Mouse (Mus musculus) heart, adult 2 months (tissue): ENCODE data around the gene 4931417E11Rik. TPM values are rescaled to one million over a fixed set of nuclear protein-coding genes. Genes with fewer than 3 reads are reported as not detected.

Experiments
- DNase-seq, 2 experiments: peaks; one replicate each; pipeline ENCODE4 v3.0.0; 2021
- H3K27ac ChIP-seq: fragments of 200-600 bp; 2 replicates; pipeline ENCODE4 v1.8.1; 2022
- H3K27me3 ChIP-seq: fragments of 200-500 bp; 2 replicates; pipeline ENCODE4 v1.6.1; 2012; ENCODE audit warnings: mild to moderate bottlenecking, low read length, inconsistent platforms, mixed read lengths; ENCODE audit not compliant: control insufficient read depth, insufficient read depth
- H3K36me3 ChIP-seq: fragments of 200-500 bp; 2 replicates; pipeline ENCODE4 v1.6.1; 2012; ENCODE audit warnings: low read length, inconsistent platforms; ENCODE audit not compliant: control insufficient read depth, insufficient read depth
- H3K4me1 ChIP-seq: fragments of 200-500 bp; 2 replicates; pipeline ENCODE4 v1.6.1; 2011; ENCODE audit warnings: low read length; ENCODE audit not compliant: control insufficient read depth, insufficient read depth
- H3K4me3 ChIP-seq: fragments of 200-600 bp; 2 replicates; pipeline ENCODE4 v1.8.1; 2022
- H3K79me2 ChIP-seq: fragments of 200-500 bp; replicated peaks from 2 replicates; pipeline ENCODE4 v1.6.1; 2012; ENCODE audit warnings: mild to moderate bottlenecking, inconsistent platforms, low read length, moderate library complexity, mixed read lengths; ENCODE audit not compliant: control insufficient read depth, insufficient read depth
- H3K9ac ChIP-seq: fragments of 200-500 bp; 2 replicates; pipeline ENCODE4 v1.6.1; 2012; ENCODE audit warnings: low read depth, mild to moderate bottlenecking, control low read depth, inconsistent platforms, low read length, mixed read lengths
- CTCF ChIP-seq: fragments of 200-600 bp; IDR thresholded peaks from 2 replicates; pipeline ENCODE4 v1.8.1; 2022; ENCODE audit warnings: antibody characterized with exemption, mild to moderate bottlenecking, moderate library complexity
- EP300 ChIP-seq: fragments of 200-500 bp; IDR thresholded peaks from 2 replicates; pipeline ENCODE4 v1.6.1; 2011; ENCODE audit warnings: low read depth, low read length, control low read depth; ENCODE audit not compliant: insufficient read depth
- POLR2A ChIP-seq: fragments of 200-500 bp; IDR thresholded peaks from 2 replicates; pipeline ENCODE4 v1.6.1; 2011; ENCODE audit warnings: mild to moderate bottlenecking, low read depth, low read length, control low read depth; ENCODE audit not compliant: insufficient read depth
- WGBS: fragments of 180-500 bp; shearing (Covaris S2); methylation state at CpG from one replicate; pipeline ENCODE4 v1.1.7; 2018; 5-methylcytosine and 5-hydroxymethylcytosine counted together
- intact Hi-C: fragments of 180-260 bp; cut with DNase I; formaldehyde crosslinking; loops from one replicate; pipeline ENCODE4 v1.15.1; 2025
- long read RNA-seq: library from polyadenylated mRNA; stranded (forward); transcript quantifications from one replicate; pipeline ENCODE4 v2.0.0, GENCODE M21; 2021
- polyA plus RNA-seq: library from polyadenylated mRNA; depleted of rRNA; stranded (reverse); fragments of >200 nt; gene quantifications from 2 replicates; pipeline ENCODE4 v1.2.3, GENCODE M21; 2012; rRNA removed
- total RNA-seq, 2 experiments: library from RNA; stranded (reverse); gene quantifications; 2 replicates each; pipeline ENCODE4 v1.2.3; 2021

Gene 4931417E11Rik
- total RNA-seq (not detected), polyA plus RNA-seq (not detected in 2 replicates)
- long read RNA-seq = 0 reads

GRCm38 (mm10) chr6:73469567-73469966, at the start of gene 4931417E11Rik:
TSS of gene 4931417E11Rik (minus strand) at chr6:73469667.
- no peak for DNase-seq
- WGBS = 84% methylated on average over 8 of the region's 8 CpGs
- no peak for TF ChIP-seq POLR2A
- TF ChIP-seq EP300 = no peak
- TF ChIP-seq CTCF = no peak

GRCm38 (mm10) chr6:73517818-73518396, 48.4 kb upstream of the 4931417E11Rik start:
- H3K4me1 ChIP-seq = no peaks in the 10 kb centered on the region
- TF ChIP-seq POLR2A (no peak), EP300 (no peak), CTCF (peak; percentile 73)
- H3K36me3 ChIP-seq = no peaks in the 10 kb centered on the region
- DNase-seq = peak in 1 of 2 experiments; percentile 20
- no peak overlapping the region for H3K4me3 ChIP-seq
- no peak overlapping the region for H3K9ac ChIP-seq
- intact Hi-C loops = no loop called here
- H3K79me2 ChIP-seq = no peaks in the 10 kb centered on the region
- WGBS = 24% methylated on average over 14 of the region's 14 CpGs
- no peak overlapping the region for H3K27ac ChIP-seq
- no peaks in the 10 kb centered on the region for H3K27me3 ChIP-seq

More at GRCm38 (mm10) chr6:73469567-73469966, at the start of gene 4931417E11Rik:
- Histone ChIP-seq H3K9ac (no peak within 1 kb of the TSS), H3K79me2 (no peaks in the 10 kb centered on the region), H3K27ac (no peak within 1 kb of the TSS), H3K27me3 (no peaks in the 10 kb centered on the region), H3K4me3 (no peak within 1 kb of the TSS), H3K4me1 (no peaks in the 10 kb centered on the region), H3K36me3 (no peaks in the 10 kb centered on the region)
- intact Hi-C loops = no loop called here

GRCm38 (mm10) chr6:73512907-73513306, 43.4 kb upstream of the 4931417E11Rik start:
- no peak for DNase-seq
- H3K27me3 ChIP-seq = no peaks in the 10 kb centered on the region
- no peaks in the 10 kb centered on the region for H3K36me3 ChIP-seq
- H3K4me1 ChIP-seq = no peaks in the 10 kb centered on the region
- H3K79me2 ChIP-seq = no peaks in the 10 kb centered on the region
- TF ChIP-seq EP300 (no peak), CTCF (0 out of 2 replicates have a peak, but pooled peaks have one; percentile 4)
- 20% methylated on average over 1 of the region's 1 CpGs for WGBS
- no peak overlapping the region for H3K27ac ChIP-seq
- no peak overlapping the region for H3K4me3 ChIP-seq
- no peak overlapping the region for H3K9ac ChIP-seq
- intact Hi-C loops = no loop called here

- Histone ChIP-seq H3K79me2 (no peaks in the 10 kb centered on the region), H3K27me3 (no peaks in the 10 kb centered on the region), H3K4me3 (no peak overlapping the region), H3K27ac (no peak overlapping the region), H3K4me1 (no peaks in the 10 kb centered on the region), H3K9ac (no peak overlapping the region), H3K36me3 (no peaks in the 10 kb centered on the region)
- DNase-seq = no peak
- WGBS = 77% methylated on average over 7 of the region's 7 CpGs
- no peak for TF ChIP-seq CTCF
- no peak for TF ChIP-seq POLR2A
- TF ChIP-seq EP300 = no peak
- intact Hi-C loops = no loop called here
Observed at GRCm38 (mm10) chr6:73499631-73500030, 30.2 kb upstream of the 4931417E11Rik start.

- 73% methylated on average over 2 of the region's 2 CpGs for WGBS
- intact Hi-C loops = no loop called here
Observed at GRCm38 (mm10) chr6:73497321-73497720, 27.9 kb upstream of the 4931417E11Rik start.

GRCm38 (mm10) chr6:73490524-73490923, 21.1 kb upstream of the 4931417E11Rik start:
- TF ChIP-seq CTCF (no peak), POLR2A (no peak), EP300 (no peak)

More at GRCm38 (mm10) chr6:73497321-73497720, 27.9 kb upstream of the 4931417E11Rik start:
- H3K79me2 ChIP-seq = no peaks in the 10 kb centered on the region
- H3K27ac ChIP-seq = no peak overlapping the region
- H3K4me1 ChIP-seq = no peaks in the 10 kb centered on the region
- no peaks in the 10 kb centered on the region for H3K27me3 ChIP-seq
- no peak overlapping the region for H3K4me3 ChIP-seq
- TF ChIP-seq CTCF (no peak), EP300 (no peak), POLR2A (no peak)
- DNase-seq = no peak
- H3K36me3 ChIP-seq = no peaks in the 10 kb centered on the region
- H3K9ac ChIP-seq = no peak overlapping the region

More at GRCm38 (mm10) chr6:73490524-73490923, 21.1 kb upstream of the 4931417E11Rik start:
- H3K4me1 ChIP-seq = no peaks in the 10 kb centered on the region
- H3K27ac ChIP-seq = no peak overlapping the region
- intact Hi-C loops = no loop called here
- no peaks in the 10 kb centered on the region for H3K27me3 ChIP-seq
- DNase-seq = no peak
- no peak overlapping the region for H3K4me3 ChIP-seq
- H3K9ac ChIP-seq = no peak overlapping the region
- WGBS = 81% methylated on average over 1 of the region's 1 CpGs
- no peaks in the 10 kb centered on the region for H3K36me3 ChIP-seq
- H3K79me2 ChIP-seq = no peaks in the 10 kb centered on the region
